Mouse (Mus musculus): Measurements from ENCODE around the gene Neurod1. TPM values are rescaled to one million over a fixed set of nuclear protein-coding genes. Genes with fewer than 3 reads are reported as not detected.

Neurod1 gene
- polyA plus RNA-seq, 1 experiment from 2014 or later = not detected

DNA sequence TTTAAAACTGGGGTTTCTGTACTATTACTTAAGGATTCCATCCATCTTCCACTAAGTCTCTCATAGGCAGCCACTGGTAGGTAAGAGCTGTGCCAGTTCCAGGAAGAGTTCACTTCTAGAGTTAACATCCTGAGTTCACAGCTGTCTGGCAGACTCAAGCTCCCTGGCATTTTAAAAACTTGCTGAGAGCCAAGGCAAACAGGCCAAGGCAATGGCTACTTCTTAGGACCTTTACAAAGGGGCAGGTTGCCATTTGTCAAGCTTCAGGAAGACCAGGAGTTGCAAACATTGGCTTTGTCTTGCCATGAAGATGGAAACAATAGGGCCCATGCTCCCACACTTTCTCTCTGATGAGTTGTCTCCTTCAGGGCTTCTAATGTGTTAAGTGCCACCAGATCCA, 26.5 kb downstream of the Neurod1 start:
- H3K4me2 ChIP-seq = no peak overlapping the region
- H3K4me3 ChIP-seq = no peak overlapping the region
- no peak overlapping the region for H3K27ac ChIP-seq (replicated peaks)
- H3K4me1 ChIP-seq = peaks cover 10% of the 10 kb centered on the region
- H3K9ac ChIP-seq = no peak overlapping the region
- H3K27me3 ChIP-seq (replicated peaks) = peaks cover 28% of the 10 kb centered on the region
- ATAC-seq (ENCODE audit: extremely low read depth, insufficient number of reproducible peaks, low FRiP score, low TSS enrichment) = no peak
- H3K36me3 ChIP-seq = no peaks in the 10 kb centered on the region
- no peaks in the 10 kb centered on the region for H3K9me3 ChIP-seq

DNA sequence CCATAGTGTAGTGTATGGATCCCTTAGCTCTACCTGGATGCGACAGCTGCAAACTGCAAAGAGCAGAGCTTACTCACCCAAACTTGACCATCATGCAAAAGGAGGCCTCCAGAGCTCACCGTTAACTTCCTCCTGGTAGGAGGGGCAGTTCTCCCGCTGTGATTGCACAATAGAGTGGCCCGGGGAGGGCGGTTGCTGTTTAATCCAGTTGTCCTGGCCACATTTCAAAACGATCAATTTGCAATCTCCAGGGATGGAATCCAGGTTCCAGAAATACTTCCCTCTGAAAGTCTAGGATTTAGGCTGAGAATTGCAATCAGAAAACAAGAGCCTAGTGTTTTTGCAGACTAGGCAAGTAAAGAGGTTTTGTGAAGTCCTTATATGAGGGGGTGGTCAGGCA, 26.9 kb downstream of the Neurod1 start:
- Histone ChIP-seq H3K36me3 (no peaks in the 10 kb centered on the region), H3K4me3 (no peak overlapping the region), H3K27ac (replicated peaks) (no peak overlapping the region), H3K9ac (no peak overlapping the region), H3K27me3 (replicated peaks) (peaks cover 28% of the 10 kb centered on the region), H3K4me1 (peaks cover 10% of the 10 kb centered on the region), H3K4me2 (no peak overlapping the region), H3K9me3 (no peaks in the 10 kb centered on the region)
- no peak for ATAC-seq (ENCODE audit: extremely low read depth, insufficient number of reproducible peaks, low FRiP score, low TSS enrichment)
- WGBS = 15% methylated on average over 6 of the region's 6 CpGs

DNA sequence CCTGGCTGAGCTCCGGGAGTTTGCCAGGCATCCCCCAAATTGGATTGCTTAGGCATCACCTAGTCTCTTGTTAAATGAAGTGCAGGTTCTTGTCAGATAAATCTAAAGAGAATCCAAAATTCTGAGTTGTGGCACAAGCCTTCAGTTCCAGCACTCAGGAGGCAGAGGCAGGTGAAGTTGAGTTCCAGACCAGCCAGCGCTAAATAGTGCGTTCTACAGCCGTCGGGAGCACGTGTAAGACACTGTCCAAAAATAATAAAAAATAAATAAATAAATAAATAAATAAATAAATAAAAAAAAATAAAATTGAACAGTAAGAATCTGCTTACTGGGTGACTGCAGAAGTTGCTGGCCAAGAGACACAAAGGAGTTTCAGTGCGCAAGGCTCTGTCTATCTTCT, 27.4 kb downstream of the Neurod1 start:
- 13% methylated on average over 7 of the region's 7 CpGs for WGBS
- H3K27me3 ChIP-seq (replicated peaks) = peaks cover 28% of the 10 kb centered on the region
- peak overlapping the region; percentile 64 for H3K4me3 ChIP-seq
- peak overlapping the region; percentile 97 for H3K4me2 ChIP-seq
- no peaks in the 10 kb centered on the region for H3K36me3 ChIP-seq
- ATAC-seq (ENCODE audit: extremely low read depth, insufficient number of reproducible peaks, low FRiP score, low TSS enrichment) = no peak
- H3K9me3 ChIP-seq = no peaks in the 10 kb centered on the region
- H3K9ac ChIP-seq = peak overlapping the region; percentile 73
- peaks cover 10% of the 10 kb centered on the region for H3K4me1 ChIP-seq
- H3K27ac ChIP-seq (replicated peaks) = no peak overlapping the region

DNA sequence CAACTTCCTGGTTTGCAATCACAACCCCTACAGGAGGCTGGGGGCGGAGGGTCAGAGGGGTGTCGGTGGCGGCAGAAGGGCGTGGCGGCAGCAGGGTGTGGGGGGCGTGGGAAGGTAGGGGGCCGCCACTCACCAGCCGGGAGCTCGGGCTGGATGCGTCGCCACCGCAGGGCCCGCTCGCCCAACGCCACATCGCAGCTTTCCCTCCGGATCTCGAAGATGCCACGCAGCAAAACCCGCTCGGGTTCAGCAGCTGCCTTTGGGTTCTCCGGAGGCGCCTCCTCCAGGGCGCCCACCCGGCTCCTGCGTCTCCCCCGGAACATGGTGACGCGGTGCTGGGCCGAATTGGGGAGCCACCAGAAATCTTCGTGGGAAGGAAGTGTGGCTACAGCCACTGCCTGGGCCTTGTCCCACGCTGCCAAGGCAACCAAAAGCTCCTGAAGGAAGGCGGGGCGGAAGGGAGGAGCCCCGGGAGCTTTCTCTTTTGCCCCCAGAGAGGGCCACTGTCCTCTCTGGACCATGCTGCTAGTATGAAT, 27.9 kb downstream of the Neurod1 start:
- peaks cover 10% of the 10 kb centered on the region for H3K4me1 ChIP-seq
- WGBS = under 1% methylated on average over 34 of the region's 35 CpGs
- peak overlapping the region; percentile 73 for H3K9ac ChIP-seq
- H3K27me3 ChIP-seq (replicated peaks) = peaks cover 28% of the 10 kb centered on the region
- H3K4me3 ChIP-seq = peak overlapping the region; percentile 64
- no peak for ATAC-seq (ENCODE audit: extremely low read depth, insufficient number of reproducible peaks, low FRiP score, low TSS enrichment)
- H3K9me3 ChIP-seq = no peaks in the 10 kb centered on the region
- peak overlapping the region; percentile 97 for H3K4me2 ChIP-seq
- no peak overlapping the region for H3K27ac ChIP-seq (replicated peaks)
- no peaks in the 10 kb centered on the region for H3K36me3 ChIP-seq

DNA sequence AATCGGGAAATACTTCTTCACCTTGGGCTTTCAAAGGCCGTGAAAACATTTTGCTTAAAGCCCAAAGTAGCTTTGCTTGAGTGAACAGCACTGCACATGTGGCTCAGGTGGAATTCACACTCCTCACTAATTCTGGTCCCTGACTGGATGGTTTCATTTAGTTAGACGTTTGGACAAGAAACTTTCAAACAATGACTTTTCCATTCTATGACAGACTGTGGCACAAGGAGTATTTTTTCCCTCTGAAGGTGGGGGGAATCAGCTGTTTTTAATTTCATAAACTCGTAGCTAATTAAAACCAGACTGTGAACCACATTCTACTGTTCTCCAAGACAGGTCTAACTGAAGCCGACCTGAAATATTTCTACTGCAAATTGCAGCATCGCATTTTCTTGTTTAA, 28.5 kb downstream of the Neurod1 start:
- Histone ChIP-seq H3K4me3 (peak overlapping the region; percentile 64), H3K27me3 (replicated peaks) (peaks cover 28% of the 10 kb centered on the region), H3K36me3 (no peaks in the 10 kb centered on the region), H3K9ac (no peak overlapping the region), H3K27ac (replicated peaks) (no peak overlapping the region), H3K4me2 (peak overlapping the region; percentile 97), H3K9me3 (no peaks in the 10 kb centered on the region), H3K4me1 (peaks cover 10% of the 10 kb centered on the region)
- ATAC-seq (ENCODE audit: extremely low read depth, insufficient number of reproducible peaks, low FRiP score, low TSS enrichment) = no peak
- 31% methylated on average over 6 of the region's 6 CpGs for WGBS

DNA sequence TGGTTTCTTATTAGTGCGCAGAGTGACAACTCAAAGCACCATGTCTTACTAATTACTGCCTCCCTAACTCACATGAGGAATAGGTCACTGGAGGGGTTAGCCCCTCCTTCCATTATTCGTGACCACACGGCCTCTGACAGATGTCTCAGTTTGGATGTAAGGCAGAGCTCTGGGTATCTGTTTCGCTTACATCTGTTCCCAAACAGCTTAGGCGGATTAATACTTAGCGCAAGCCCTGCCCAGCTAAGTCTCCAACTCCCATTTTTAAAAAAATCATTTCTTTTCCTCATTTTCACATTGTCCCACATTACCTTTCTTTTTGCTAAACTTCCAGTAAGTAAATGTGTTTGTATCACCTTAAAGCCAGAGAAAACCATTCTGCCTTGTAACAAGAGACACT, 34.9 kb downstream of the Neurod1 start:
- Histone ChIP-seq H3K9me3 (no peaks in the 10 kb centered on the region), H3K9ac (no peak overlapping the region), H3K27me3 (replicated peaks) (0 out of 2 replicates have a peak, but pooled peaks cover under 1% of the 10 kb centered on the region), H3K36me3 (no peaks in the 10 kb centered on the region), H3K4me1 (no peaks in the 10 kb centered on the region), H3K4me2 (no peak overlapping the region), H3K4me3 (no peak overlapping the region), H3K27ac (replicated peaks) (no peak overlapping the region)
- 56% methylated on average over 6 of the region's 6 CpGs for WGBS
- ATAC-seq (ENCODE audit: extremely low read depth, insufficient number of reproducible peaks, low FRiP score, low TSS enrichment) = no peak

DNA sequence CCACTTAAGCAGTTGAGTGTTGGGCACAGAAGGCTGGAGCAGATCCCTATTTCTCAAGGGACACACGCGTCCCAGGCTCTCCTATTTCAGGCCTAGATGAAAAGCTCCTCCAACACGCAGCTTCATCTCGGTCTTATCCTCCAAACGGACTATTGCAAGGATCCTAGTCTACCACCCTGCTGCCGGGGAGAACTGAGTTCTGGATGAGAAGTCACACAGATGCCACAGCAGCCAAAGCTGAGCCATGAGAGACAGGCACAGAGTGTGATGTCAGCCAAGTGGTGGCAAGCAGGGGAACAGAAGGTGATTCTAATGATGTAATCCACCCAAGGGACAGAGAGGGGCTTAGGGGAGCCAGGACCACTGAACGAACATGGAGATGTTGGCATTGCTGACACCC, 42.0 kb downstream of the Neurod1 start:
- H3K4me1 ChIP-seq = no peaks in the 10 kb centered on the region
- H3K36me3 ChIP-seq = no peaks in the 10 kb centered on the region
- H3K9me3 ChIP-seq = no peaks in the 10 kb centered on the region
- H3K9ac ChIP-seq = no peak overlapping the region
- no peaks in the 10 kb centered on the region for H3K27me3 ChIP-seq (replicated peaks)
- no peak overlapping the region for H3K27ac ChIP-seq (replicated peaks)
- H3K4me2 ChIP-seq = no peak overlapping the region
- no peak for ATAC-seq (ENCODE audit: extremely low read depth, insufficient number of reproducible peaks, low FRiP score, low TSS enrichment)
- 76% methylated on average over 7 of the region's 7 CpGs for WGBS
- no peak overlapping the region for H3K4me3 ChIP-seq

DNA sequence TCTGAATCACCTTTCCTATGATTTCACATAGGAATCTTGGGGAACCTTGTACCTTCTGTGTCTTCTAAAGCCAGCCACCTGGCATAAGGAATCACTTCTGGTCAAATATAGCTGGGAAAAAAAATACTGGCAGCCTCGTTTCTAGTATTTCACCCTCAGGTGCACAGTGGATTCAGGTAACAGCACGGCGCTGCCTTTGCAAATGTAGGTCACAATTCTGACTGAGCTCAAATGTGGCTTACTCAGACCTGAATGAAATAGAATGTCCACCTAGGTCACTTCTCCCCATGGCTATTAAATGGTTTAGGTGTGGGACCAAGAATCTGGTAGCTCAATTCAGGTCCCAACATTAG, 45.7 kb downstream of the Neurod1 start:
- no peaks in the 10 kb centered on the region for H3K9me3 ChIP-seq
- no peaks in the 10 kb centered on the region for H3K4me1 ChIP-seq
- no peak overlapping the region; the same call in 1 of the 2 replicates for H3K4me2 ChIP-seq
- H3K27ac ChIP-seq (replicated peaks) = no peak overlapping the region
- H3K4me3 ChIP-seq = no peak overlapping the region
- H3K9ac ChIP-seq = no peak overlapping the region
- H3K36me3 ChIP-seq = no peaks in the 10 kb centered on the region
- WGBS = 85% methylated on average over 3 of the region's 3 CpGs
- no peaks in the 10 kb centered on the region for H3K27me3 ChIP-seq (replicated peaks)
- ATAC-seq (ENCODE audit: extremely low read depth, insufficient number of reproducible peaks, low FRiP score, low TSS enrichment) = no peak

DNA sequence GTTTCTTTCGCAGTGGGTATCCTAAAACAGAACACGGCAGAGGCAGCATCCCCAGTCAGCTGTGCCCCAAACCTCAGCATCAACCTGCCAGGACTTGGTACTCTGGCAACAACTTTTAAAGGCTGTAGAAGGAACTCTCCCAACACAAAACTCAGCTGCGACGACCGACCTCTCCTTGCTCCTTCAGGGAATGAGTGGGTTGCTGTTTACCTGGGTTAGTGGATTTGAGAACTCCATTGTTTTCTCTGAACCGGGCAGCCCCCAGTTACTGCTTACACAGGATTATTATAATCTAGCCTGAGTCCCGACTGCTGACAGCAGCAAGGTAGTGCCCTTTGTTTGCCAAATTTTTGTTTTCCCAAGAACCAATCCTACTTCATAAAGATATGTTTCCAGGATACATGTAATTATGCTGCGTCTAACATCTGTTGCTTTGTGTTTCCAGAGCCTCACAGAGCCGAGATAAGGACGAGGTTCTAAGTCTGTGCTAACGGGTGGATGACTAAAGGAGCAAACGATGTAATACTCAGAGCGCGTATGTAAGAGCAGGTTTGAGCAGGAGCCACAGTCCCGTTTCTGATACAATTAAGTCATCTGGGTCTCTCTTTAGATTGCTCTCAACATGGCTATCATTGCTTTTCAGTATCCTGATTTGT, 46.2 kb downstream of the Neurod1 start:
- Histone ChIP-seq H3K4me2 (no peak overlapping the region; the same call in 1 of the 2 replicates), H3K4me1 (no peaks in the 10 kb centered on the region), H3K4me3 (no peak overlapping the region), H3K9ac (no peak overlapping the region), H3K9me3 (no peaks in the 10 kb centered on the region), H3K27me3 (replicated peaks) (no peaks in the 10 kb centered on the region), H3K27ac (replicated peaks) (no peak overlapping the region), H3K36me3 (no peaks in the 10 kb centered on the region)
- no peak for ATAC-seq (ENCODE audit: extremely low read depth, insufficient number of reproducible peaks, low FRiP score, low TSS enrichment)
- 36% methylated on average over 15 of the region's 15 CpGs for WGBS

DNA sequence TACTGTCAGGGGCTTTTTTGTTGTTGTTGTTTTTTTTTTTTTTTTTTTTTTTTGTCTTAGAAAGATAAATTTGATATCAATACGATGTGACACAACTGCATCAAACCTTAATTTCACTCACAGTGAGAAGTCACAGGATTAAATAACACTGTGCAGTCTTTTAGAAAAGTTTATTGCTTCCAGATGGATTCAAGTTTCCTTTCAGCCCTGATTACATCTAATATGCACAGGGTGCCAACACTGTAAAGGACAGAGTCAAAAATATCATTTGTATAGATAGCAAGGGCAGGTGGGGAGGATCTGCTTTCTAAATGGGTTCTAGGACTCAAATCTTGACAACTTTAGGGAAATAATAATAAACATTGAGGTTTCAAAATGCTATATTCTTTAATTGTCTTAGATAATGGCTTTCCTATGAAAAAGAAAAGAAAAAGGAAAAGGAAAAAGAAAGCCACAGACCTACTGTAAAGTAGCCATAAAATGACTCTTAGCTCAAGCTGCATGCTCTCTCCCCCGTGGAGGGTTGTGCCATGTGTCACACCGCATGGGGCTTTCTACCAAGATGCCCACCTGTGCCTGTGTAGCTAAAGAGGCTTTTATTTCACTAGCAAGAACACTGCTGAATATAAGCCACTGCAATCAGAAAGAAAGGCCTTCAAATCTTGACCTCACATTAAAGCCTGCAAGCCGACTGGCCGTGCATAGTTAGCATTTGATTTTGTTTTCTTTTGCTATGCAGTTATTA, 50.7 kb downstream of the Neurod1 start:
- no peaks in the 10 kb centered on the region for H3K4me1 ChIP-seq
- H3K27ac ChIP-seq (replicated peaks) = no peak overlapping the region
- H3K9ac ChIP-seq = no peak overlapping the region
- no peaks in the 10 kb centered on the region for H3K27me3 ChIP-seq (replicated peaks)
- H3K9me3 ChIP-seq = no peaks in the 10 kb centered on the region
- WGBS = 71% methylated on average over 5 of the region's 5 CpGs
- no peak overlapping the region for H3K4me3 ChIP-seq
- no peak overlapping the region for H3K4me2 ChIP-seq
- H3K36me3 ChIP-seq = no peaks in the 10 kb centered on the region
- no peak for ATAC-seq (ENCODE audit: extremely low read depth, insufficient number of reproducible peaks, low FRiP score, low TSS enrichment)
